Mouse (Mus musculus): ENCODE data around the gene Adgrv1. TPM values are rescaled to one million over a fixed set of nuclear protein-coding genes. Genes with fewer than 3 reads are reported as not detected.

The Adgrv1 gene
- polyA plus RNA-seq, 1 experiment from 2014 or later, result 16.7 TPM

DNA sequence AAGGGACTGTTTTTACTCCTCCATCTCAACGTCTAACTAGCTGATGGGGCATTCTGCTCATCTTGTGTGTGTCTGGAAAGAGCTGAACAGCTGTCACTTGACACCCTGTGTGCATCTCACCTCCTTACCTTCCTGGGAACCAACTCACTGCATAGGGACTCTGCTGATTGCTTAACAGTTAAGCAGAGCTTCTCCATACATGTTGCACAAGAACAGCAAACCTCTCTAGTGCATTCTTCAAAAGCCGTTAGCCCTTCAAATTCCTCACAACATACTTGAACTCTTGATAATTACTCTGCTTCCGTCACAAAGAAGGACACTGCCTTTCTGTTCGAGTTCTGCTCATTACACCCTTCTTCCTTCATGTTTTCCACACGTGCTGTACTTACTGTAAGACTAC lies 525.5 kb downstream of the Adgrv1 start:
- Histone ChIP-seq H3K27ac (replicated peaks; ENCODE audit: low read depth, low read length) (no peak overlapping the region), H3K27me3 (ENCODE audit: control insufficient read depth, insufficient read depth, low read length) (no peaks in the 10 kb centered on the region), H3K4me2 (ENCODE audit: low read length) (no peak overlapping the region), H3K9me3 (ENCODE audit: control insufficient read depth, low read length) (no peaks in the 10 kb centered on the region), H3K4me3 (replicated peaks; ENCODE audit: low read depth, low read length) (no peak overlapping the region), H3K4me1 (ENCODE audit: control insufficient read depth, insufficient read depth, low read length) (no peaks in the 10 kb centered on the region), H3K9ac (replicated peaks; ENCODE audit: low read length) (no peak overlapping the region), H3K36me3 (ENCODE audit: control insufficient read depth, insufficient read depth, low read length) (no peaks in the 10 kb centered on the region)
- no peak for DNase-seq
- WGBS, result 83% methylated on average over 5 of the region's 5 CpGs
- ATAC-seq (ENCODE audit: low FRiP score, low TSS enrichment), result no peak

DNA sequence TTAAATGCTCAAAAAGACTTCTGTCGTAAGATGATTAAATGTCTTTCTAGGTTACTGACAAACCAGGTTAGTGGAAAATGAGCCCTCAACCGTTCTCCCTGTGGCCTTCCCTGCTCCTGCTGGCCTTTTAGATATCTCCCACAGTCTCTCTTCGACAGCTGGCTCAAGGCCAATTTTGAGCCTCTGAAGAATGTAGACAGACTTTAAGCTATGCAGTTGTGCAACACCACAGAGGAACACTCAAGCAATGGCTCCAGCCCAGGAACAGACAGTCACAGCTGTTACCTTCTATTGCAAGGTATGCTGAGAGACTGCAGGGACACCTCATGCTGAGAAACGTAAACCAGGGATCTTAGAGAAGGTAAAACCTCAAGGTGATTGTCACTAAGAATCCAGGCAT lies 529.2 kb downstream of the Adgrv1 start:
- H3K9ac ChIP-seq (replicated peaks; ENCODE audit: low read length), result no peak overlapping the region
- no peaks in the 10 kb centered on the region for H3K27me3 ChIP-seq (ENCODE audit: control insufficient read depth, insufficient read depth, low read length)
- DNase-seq (peak; percentile 50), ATAC-seq (ENCODE audit: low FRiP score, low TSS enrichment) (no peak)
- 70% methylated on average over 4 of the region's 4 CpGs for WGBS
- H3K4me1 ChIP-seq (ENCODE audit: control insufficient read depth, insufficient read depth, low read length), result no peaks in the 10 kb centered on the region
- H3K4me3 ChIP-seq (replicated peaks; ENCODE audit: low read depth, low read length), result no peak overlapping the region
- H3K27ac ChIP-seq (replicated peaks; ENCODE audit: low read depth, low read length), result no peak overlapping the region
- H3K9me3 ChIP-seq (ENCODE audit: control insufficient read depth, low read length), result no peaks in the 10 kb centered on the region
- no peak overlapping the region for H3K4me2 ChIP-seq (ENCODE audit: low read length)
- no peaks in the 10 kb centered on the region for H3K36me3 ChIP-seq (ENCODE audit: control insufficient read depth, insufficient read depth, low read length)

DNA sequence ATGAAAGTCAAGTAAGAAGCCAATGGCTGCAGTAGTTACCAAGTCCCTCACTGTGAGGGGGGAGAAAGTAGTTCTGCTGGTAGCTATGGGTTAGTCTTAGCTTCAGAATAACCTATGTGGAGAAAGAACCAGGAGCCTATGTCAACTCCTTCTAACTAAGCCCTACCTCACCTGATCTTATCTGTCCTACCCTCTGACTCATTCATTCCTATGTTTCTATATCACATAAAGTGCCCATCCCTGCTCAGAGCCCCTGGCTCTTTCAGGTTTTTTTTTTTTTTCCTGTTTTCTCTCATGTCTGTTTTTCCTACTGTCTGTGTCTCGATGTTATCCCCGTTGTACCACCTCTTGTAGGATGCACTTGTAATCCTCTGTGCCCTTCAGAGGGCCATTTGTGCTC lies 536.5 kb downstream of the Adgrv1 start:
- WGBS, result 97% methylated on average over 2 of the region's 2 CpGs
- H3K9ac ChIP-seq (replicated peaks; ENCODE audit: low read length), result no peak overlapping the region
- H3K36me3 ChIP-seq (ENCODE audit: control insufficient read depth, insufficient read depth, low read length), result no peaks in the 10 kb centered on the region
- H3K27me3 ChIP-seq (ENCODE audit: control insufficient read depth, insufficient read depth, low read length), result no peaks in the 10 kb centered on the region
- no peak for DNase-seq
- H3K9me3 ChIP-seq (ENCODE audit: control insufficient read depth, low read length), result no peaks in the 10 kb centered on the region
- H3K4me1 ChIP-seq (ENCODE audit: control insufficient read depth, insufficient read depth, low read length), result no peaks in the 10 kb centered on the region
- no peak overlapping the region for H3K27ac ChIP-seq (replicated peaks; ENCODE audit: low read depth, low read length)
- H3K4me2 ChIP-seq (ENCODE audit: low read length), result no peak overlapping the region
- no peak for ATAC-seq (ENCODE audit: low FRiP score, low TSS enrichment)
- no peak overlapping the region for H3K4me3 ChIP-seq (replicated peaks; ENCODE audit: low read depth, low read length)

DNA sequence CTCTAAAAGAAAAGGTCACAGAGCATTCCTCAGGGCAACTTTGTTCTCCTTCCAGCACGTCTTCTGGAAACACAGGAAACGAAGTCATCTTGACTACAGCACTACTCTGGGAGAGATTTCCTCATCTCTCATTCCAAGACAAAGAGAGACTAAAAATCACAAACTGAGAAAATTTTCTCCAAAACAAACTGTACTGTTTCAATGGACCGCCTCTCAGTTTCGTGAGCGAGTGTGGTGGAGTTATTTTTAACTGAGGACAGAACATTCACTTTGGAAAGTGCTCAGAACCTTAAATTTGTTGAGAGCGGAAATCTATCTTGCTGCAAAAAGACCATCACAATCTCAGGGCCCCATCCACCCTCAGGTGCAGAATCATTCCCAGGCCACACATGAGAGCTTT lies 538.4 kb downstream of the Adgrv1 start:
- Histone ChIP-seq H3K4me1 (ENCODE audit: control insufficient read depth, insufficient read depth, low read length) (no peaks in the 10 kb centered on the region), H3K36me3 (ENCODE audit: control insufficient read depth, insufficient read depth, low read length) (no peaks in the 10 kb centered on the region), H3K27ac (replicated peaks; ENCODE audit: low read depth, low read length) (no peak overlapping the region), H3K4me2 (ENCODE audit: low read length) (no peak overlapping the region), H3K9ac (replicated peaks; ENCODE audit: low read length) (no peak overlapping the region), H3K9me3 (ENCODE audit: control insufficient read depth, low read length) (no peaks in the 10 kb centered on the region), H3K4me3 (replicated peaks; ENCODE audit: low read depth, low read length) (no peak overlapping the region), H3K27me3 (ENCODE audit: control insufficient read depth, insufficient read depth, low read length) (no peaks in the 10 kb centered on the region)
- DNase-seq (no peak), ATAC-seq (ENCODE audit: low FRiP score, low TSS enrichment) (no peak)
- 92% methylated on average over 6 of the region's 6 CpGs for whole genome bisulfite sequencing

DNA sequence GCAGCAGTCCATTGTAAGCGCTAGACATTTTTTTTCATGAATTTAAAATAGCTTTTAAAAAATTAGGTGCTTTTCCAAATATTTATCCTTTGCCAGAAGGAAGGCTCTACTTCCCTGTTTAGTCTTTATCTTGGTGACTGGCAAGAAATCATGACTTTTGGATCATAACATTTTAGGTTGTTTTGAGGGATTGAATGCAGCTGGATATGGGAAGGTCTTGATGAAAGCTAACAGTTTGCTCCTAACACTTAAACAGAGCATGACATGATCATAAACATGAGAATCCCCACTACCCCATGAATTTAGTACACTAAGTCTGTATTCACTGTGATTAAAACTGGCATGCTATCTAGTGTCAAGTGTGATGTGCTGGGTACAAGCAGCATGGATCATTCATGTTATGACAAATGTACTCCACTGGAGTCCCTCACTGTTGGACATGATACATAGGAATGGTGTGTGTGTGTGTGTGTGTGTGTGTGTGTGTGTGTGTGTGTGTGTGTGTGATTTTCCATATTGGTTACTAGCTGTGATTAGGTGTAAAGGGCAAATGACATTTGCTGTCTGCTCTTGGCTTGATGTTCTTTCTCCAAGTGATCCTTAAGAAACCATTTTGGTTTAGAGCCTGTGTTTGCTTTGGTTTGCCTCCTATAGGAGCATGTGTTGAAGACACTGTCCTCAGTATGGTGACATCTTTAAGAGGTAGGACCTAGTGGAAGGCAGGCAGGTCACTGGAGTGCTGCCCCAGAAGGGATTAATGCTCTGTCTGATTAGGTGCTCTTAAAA lies 542.7 kb downstream of the Adgrv1 start:
- Histone ChIP-seq H3K27me3 (ENCODE audit: control insufficient read depth, insufficient read depth, low read length) (no peaks in the 10 kb centered on the region), H3K27ac (replicated peaks; ENCODE audit: low read depth, low read length) (no peak overlapping the region), H3K4me1 (ENCODE audit: control insufficient read depth, insufficient read depth, low read length) (no peaks in the 10 kb centered on the region), H3K9me3 (ENCODE audit: control insufficient read depth, low read length) (no peaks in the 10 kb centered on the region), H3K4me2 (ENCODE audit: low read length) (no peak overlapping the region), H3K9ac (replicated peaks; ENCODE audit: low read length) (no peak overlapping the region), H3K36me3 (ENCODE audit: control insufficient read depth, insufficient read depth, low read length) (no peaks in the 10 kb centered on the region), H3K4me3 (replicated peaks; ENCODE audit: low read depth, low read length) (no peak overlapping the region)
- DNase-seq, result no peak
- WGBS, result 100% methylated on average over 1 of the region's 1 CpGs
- ATAC-seq (ENCODE audit: low FRiP score, low TSS enrichment), result no peak

DNA sequence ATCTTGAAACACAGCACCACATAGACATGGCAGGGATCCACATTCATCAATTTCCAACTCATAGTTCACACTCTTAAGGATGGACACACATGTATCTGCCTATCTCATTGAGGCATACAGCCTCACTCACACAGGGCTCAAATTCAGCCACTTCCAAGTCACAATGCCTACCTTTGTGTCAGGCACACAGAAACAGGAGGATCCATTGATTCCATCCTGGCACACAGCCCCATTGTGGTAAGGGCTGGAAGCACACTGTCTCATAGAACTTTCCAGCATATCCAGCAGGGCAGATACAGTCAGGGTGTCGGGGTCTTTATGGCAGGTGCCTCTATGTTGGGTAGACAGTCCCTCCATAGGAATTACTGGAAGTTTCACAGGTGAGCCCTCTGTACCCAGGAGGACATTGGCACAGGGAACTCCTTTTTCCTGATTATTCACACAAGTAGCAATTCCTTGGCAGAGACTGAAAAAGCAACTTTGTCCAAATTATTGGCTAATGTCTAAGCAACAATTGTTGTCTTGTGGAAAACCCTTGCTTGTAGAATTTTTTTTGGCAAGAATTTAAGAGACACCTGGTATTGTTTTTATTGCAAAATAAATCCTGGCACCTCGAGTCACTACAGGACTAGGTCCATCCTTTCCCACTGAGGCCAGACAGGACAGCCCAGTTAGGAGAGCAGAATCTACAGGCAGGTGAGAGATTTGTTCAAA lies 545.8 kb downstream of the Adgrv1 start:
- Histone ChIP-seq H3K4me3 (replicated peaks; ENCODE audit: low read depth, low read length) (no peak overlapping the region), H3K36me3 (ENCODE audit: control insufficient read depth, insufficient read depth, low read length) (no peaks in the 10 kb centered on the region), H3K9me3 (ENCODE audit: control insufficient read depth, low read length) (no peaks in the 10 kb centered on the region), H3K27me3 (ENCODE audit: control insufficient read depth, insufficient read depth, low read length) (no peaks in the 10 kb centered on the region), H3K4me2 (ENCODE audit: low read length) (no peak overlapping the region), H3K27ac (replicated peaks; ENCODE audit: low read depth, low read length) (no peak overlapping the region), H3K4me1 (ENCODE audit: control insufficient read depth, insufficient read depth, low read length) (no peaks in the 10 kb centered on the region), H3K9ac (replicated peaks; ENCODE audit: low read length) (no peak overlapping the region)
- 78% methylated on average over 2 of the region's 2 CpGs for WGBS
- ATAC-seq (ENCODE audit: low FRiP score, low TSS enrichment) (no peak; the same call in 1 of the 2 replicates), DNase-seq (no peak)

DNA sequence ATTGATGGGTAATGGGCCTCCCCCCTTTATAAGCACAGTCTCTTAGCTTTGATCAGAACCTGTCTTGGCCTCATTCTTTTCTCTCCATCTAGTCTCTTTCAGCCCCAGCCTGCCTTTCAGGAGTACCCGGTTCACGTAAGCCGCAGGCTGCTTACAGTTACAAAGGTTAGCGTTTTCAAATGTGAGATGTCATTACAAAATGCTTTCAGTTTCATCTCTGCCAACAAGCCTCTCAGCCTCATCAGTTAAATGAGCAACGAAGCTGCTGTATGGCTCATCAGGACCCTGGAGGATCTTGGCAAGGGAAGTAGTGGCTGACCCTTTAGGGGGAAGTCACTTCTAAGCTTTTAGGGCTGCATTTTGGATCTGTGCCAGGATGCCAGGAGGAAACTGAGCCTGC lies 560.7 kb downstream of the Adgrv1 start:
- Histone ChIP-seq H3K27me3 (ENCODE audit: control insufficient read depth, insufficient read depth, low read length) (no peaks in the 10 kb centered on the region), H3K36me3 (ENCODE audit: control insufficient read depth, insufficient read depth, low read length) (no peaks in the 10 kb centered on the region), H3K9ac (replicated peaks; ENCODE audit: low read length) (no peak overlapping the region), H3K27ac (replicated peaks; ENCODE audit: low read depth, low read length) (no peak overlapping the region), H3K9me3 (ENCODE audit: control insufficient read depth, low read length) (no peaks in the 10 kb centered on the region), H3K4me3 (replicated peaks; ENCODE audit: low read depth, low read length) (no peak overlapping the region), H3K4me1 (ENCODE audit: control insufficient read depth, insufficient read depth, low read length) (no peaks in the 10 kb centered on the region), H3K4me2 (ENCODE audit: low read length) (no peak overlapping the region)
- WGBS, result 86% methylated on average over 5 of the region's 5 CpGs
- no peak for ATAC-seq (ENCODE audit: low FRiP score, low TSS enrichment)
- DNase-seq, result peak; percentile 2

DNA sequence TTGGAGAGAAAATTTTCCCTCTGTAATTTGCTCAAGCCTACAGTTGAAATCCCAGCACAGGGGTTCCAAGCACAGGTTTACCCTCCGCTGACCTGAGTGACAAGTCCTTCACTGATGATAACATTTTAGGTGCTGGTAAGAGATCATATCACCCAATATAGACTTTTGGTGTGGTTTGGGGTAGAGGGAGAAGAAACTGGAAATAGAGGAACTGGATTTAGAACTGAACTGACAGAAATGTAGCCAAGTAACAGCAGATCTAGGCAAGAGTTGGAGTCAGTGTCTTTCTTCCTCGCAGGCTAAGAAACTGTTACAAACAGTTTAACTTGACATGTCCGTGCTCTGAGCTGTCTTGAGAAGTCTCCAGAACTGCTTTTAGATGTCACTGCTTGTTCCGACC lies 581.5 kb downstream of the Adgrv1 start:
- no peaks in the 10 kb centered on the region for H3K27me3 ChIP-seq (ENCODE audit: control insufficient read depth, insufficient read depth, low read length)
- H3K9ac ChIP-seq (replicated peaks; ENCODE audit: low read length), result no peak overlapping the region
- no peaks in the 10 kb centered on the region for H3K36me3 ChIP-seq (ENCODE audit: control insufficient read depth, insufficient read depth, low read length)
- no peaks in the 10 kb centered on the region for H3K9me3 ChIP-seq (ENCODE audit: control insufficient read depth, low read length)
- H3K27ac ChIP-seq (replicated peaks; ENCODE audit: low read depth, low read length), result no peak overlapping the region
- 90% methylated on average over 4 of the region's 4 CpGs for WGBS
- H3K4me3 ChIP-seq (replicated peaks; ENCODE audit: low read depth, low read length), result no peak overlapping the region
- no peaks in the 10 kb centered on the region for H3K4me1 ChIP-seq (ENCODE audit: control insufficient read depth, insufficient read depth, low read length)
- H3K4me2 ChIP-seq (ENCODE audit: low read length), result no peak overlapping the region
- ATAC-seq (ENCODE audit: low FRiP score, low TSS enrichment), result no peak
- DNase-seq, result no peak

DNA sequence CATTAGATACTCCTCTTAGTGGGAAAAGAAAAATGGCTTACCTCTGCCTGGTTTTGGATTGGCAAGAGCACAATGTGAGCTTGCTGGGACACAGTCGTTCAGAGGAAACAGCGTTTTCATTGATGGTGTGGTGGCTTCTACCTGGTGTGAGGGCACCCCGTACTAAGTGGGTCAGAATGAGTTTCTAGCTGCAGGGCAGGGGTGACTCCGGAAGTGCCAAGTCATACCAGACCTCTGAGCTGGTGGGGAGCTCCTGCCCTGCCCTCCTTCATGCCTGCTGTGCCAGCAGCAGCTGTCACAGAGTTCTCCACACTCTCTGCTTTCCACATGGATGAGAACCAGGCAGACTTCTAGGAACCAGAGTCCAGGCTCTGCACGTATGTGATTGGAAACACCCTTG lies 582.0 kb downstream of the Adgrv1 start:
- ATAC-seq (ENCODE audit: low FRiP score, low TSS enrichment) (no peak), DNase-seq (no peak)
- Histone ChIP-seq H3K4me3 (replicated peaks; ENCODE audit: low read depth, low read length) (no peak overlapping the region), H3K9ac (replicated peaks; ENCODE audit: low read length) (no peak overlapping the region), H3K9me3 (ENCODE audit: control insufficient read depth, low read length) (no peaks in the 10 kb centered on the region), H3K27ac (replicated peaks; ENCODE audit: low read depth, low read length) (no peak overlapping the region), H3K4me1 (ENCODE audit: control insufficient read depth, insufficient read depth, low read length) (no peaks in the 10 kb centered on the region), H3K36me3 (ENCODE audit: control insufficient read depth, insufficient read depth, low read length) (no peaks in the 10 kb centered on the region), H3K27me3 (ENCODE audit: control insufficient read depth, insufficient read depth, low read length) (no peaks in the 10 kb centered on the region), H3K4me2 (ENCODE audit: low read length) (no peak overlapping the region)
- 82% methylated on average over 5 of the region's 5 CpGs for WGBS
